Mouse (Mus musculus) liver, embryonic 15.5 days (tissue): ENCODE data around the gene Tln1. TPM values are rescaled to one million over a fixed set of nuclear protein-coding genes. Genes with fewer than 3 reads are reported as not detected.

ENCODE experiments used
- ATAC-seq: fragments of 200-750 bp; cut with Nextera tagmentation; 2 replicates; pipeline ENCODE4 v1.8.0; 2017; ENCODE audit warnings: moderate number of reproducible peaks, mild to moderate bottlenecking, moderate library complexity; ENCODE audit not compliant: insufficient read depth
- H3K27ac ChIP-seq: fragments of 300-500 bp; sonication (generic); replicated peaks from 2 replicates; pipeline ENCODE4 v1.5.1; 2015; ENCODE audit warnings: mild to moderate bottlenecking, inconsistent platforms
- H3K27me3 ChIP-seq: fragments of 300-500 bp; sonication (generic); 2 replicates; pipeline ENCODE4 v1.6.1; 2015; ENCODE audit warnings: mild to moderate bottlenecking, inconsistent platforms
- H3K36me3 ChIP-seq: fragments of 300-500 bp; sonication (generic); replicated peaks from 2 replicates; pipeline ENCODE4 v1.6.1; 2015; ENCODE audit warnings: moderate library complexity, mild to moderate bottlenecking, inconsistent platforms
- H3K4me1 ChIP-seq: fragments of 300-500 bp; sonication (generic); replicated peaks from 2 replicates; pipeline ENCODE4 v1.6.1; 2015; ENCODE audit warnings: inconsistent platforms
- H3K4me2 ChIP-seq: fragments of 300-500 bp; sonication (generic); 2 replicates; pipeline ENCODE4 v1.6.1; 2015; ENCODE audit warnings: moderate library complexity, mild to moderate bottlenecking, inconsistent platforms
- H3K4me3 ChIP-seq: fragments of 300-500 bp; sonication (generic); replicated peaks from 2 replicates; pipeline ENCODE4 v1.5.1; 2015; ENCODE audit warnings: mild to moderate bottlenecking, inconsistent platforms
- H3K9ac ChIP-seq: fragments of 300-500 bp; sonication (generic); 2 replicates; pipeline ENCODE4 v1.6.1; 2015; ENCODE audit warnings: moderate library complexity, mild to moderate bottlenecking, inconsistent platforms
- H3K9me3 ChIP-seq: fragments of 300-500 bp; sonication (generic); replicated peaks from 2 replicates; pipeline ENCODE4 v1.6.1; 2016; ENCODE audit warnings: inconsistent platforms
- WGBS: fragments of 180-500 bp; shearing (Covaris S2); methylation state at CpG from one replicate; pipeline ENCODE4 v1.1.7; 2015; ENCODE audit warnings: mixed read lengths; ENCODE audit not compliant: insufficient replicate concordance; 5-methylcytosine and 5-hydroxymethylcytosine counted together
- polyA plus RNA-seq: library from polyadenylated mRNA; unstranded; fragments of >200 nt; fragmentation: Nextera tagmentation; extraction: Ambion mirVana; gene quantifications from 2 replicates; pipeline ENCODE4 v1.2.1, GENCODE M21; 2015

Gene Tln1
- polyA plus RNA-seq, 1 experiment from 2014 or later, result 37.5 TPM

DNA sequence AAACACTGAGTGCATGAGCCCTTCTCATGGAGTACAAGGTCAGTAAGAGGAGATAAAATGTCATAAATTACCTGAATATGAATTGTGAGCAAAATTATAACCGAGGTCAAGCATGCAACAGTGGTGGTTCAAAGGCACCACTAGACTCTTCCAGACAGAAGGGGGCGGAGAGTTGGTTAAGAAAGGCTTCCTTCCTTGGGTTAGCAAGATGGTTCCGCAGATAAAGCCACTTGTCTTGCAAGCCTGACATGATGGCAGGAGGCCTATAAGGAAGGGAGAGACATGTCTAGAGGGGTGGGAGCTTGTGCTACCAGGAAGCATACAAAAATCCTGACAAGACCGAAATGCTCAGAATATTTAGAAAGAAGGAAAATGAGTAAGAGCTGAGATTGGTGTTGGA is 58.2 kb downstream of the Tln1 start:
- Histone ChIP-seq H3K9ac (0 out of 2 replicates have a peak overlapping the region, but pooled peaks have one; percentile 2), H3K27me3 (peaks cover 20% of the 10 kb centered on the region), H3K4me2 (no peak overlapping the region), H3K27ac (no peak overlapping the region), H3K4me3 (no peak overlapping the region), H3K36me3 (no peaks in the 10 kb centered on the region), H3K4me1 (peaks cover 33% of the 10 kb centered on the region), H3K9me3 (no peaks in the 10 kb centered on the region)
- no peak for ATAC-seq
- WGBS, result 18% methylated on average over 4 of the region's 4 CpGs

DNA sequence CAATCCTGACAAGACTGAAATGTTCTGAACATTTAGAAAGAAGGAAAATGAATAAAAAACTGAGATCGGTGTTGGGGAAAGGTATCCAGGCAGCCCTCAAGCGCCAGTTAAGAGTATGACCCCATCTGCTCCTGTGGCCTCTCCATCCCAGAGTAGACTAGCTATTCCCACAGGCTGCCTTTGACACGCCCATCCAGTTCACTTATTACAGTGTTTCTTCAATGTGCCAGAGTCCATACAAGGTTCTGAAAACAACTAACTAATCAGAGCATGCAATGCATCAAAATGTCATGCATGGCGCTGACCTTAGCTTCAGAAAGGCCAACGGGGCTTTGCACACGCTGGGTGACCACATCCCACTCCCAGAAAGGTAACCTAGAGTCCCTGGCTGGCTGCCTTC is 59.0 kb downstream of the Tln1 start:
- Histone ChIP-seq H3K4me1 (peaks cover 33% of the 10 kb centered on the region), H3K27me3 (peaks cover 20% of the 10 kb centered on the region), H3K4me3 (no peak overlapping the region), H3K4me2 (no peak overlapping the region), H3K36me3 (no peaks in the 10 kb centered on the region), H3K9me3 (no peaks in the 10 kb centered on the region), H3K9ac (no peak overlapping the region), H3K27ac (no peak overlapping the region)
- no peak for ATAC-seq
- 67% methylated on average over 6 of the region's 6 CpGs for WGBS

DNA sequence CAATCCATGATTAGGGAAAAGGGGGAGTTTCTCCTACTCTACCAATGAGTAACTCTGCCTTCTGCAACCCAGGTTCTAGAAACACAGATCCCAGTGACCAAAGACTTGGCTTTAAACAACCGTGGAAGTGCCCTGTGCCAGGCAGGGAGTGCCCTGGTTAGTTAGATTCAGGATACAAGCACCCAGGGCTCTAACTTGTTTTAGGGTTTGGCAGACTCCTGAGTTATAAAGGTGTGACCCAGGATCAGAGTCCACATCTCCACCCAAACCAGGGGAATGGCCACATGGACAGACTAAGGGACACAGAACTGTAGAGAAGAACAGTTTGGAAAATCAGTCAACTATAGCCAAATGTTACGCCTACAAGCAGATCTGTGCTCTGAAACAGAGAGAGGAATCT is 59.5 kb downstream of the Tln1 start:
- Histone ChIP-seq H3K4me2 (no peak overlapping the region), H3K4me1 (peaks cover 33% of the 10 kb centered on the region)

DNA sequence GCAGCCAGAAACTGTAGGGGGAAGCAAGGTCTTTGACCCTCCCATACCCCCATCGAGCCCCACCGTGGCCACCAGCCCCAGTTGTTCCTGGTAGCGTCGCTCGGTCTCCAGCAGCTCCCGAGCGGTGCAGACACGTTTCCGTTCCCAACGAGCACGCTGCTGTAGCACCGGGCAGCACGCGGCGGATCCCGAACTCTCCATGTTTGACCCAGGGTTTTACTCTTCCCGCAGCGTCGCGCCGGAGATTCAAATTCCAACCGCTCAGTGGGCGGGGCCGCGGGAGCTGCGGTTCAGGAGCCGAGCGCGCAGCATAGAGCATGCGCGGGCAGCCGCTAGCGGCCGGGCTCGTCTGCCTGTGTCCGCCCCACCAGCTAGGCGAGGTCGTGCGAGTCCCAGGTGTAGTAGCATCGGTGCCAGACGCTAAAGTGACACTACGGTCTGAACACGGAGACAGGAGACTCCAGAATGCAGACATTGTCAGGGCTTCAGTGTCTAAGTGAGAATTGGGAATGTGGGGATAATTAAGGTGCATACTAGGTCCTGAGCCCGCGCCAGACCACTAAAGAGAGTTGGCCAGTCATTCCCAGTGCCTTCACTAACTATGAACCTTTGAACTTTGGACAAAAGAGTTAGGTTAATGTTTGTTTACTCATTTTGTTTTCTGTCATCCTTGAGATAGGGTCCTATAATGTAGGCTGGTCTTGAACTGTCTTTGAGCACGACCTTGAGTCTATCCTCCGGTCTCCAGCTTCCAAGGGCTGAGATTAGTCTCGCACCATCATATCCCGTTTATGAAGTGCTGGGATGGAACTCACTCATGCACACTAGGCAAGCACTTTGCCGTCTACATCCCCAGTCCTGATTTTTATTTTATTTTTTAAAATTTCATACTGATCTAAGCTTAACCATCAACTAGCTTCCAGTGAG is 62.8 kb downstream of the Tln1 start, which contains the start of gene Arhgef39:
Arhgef39 (minus strand) TSS at position 289 of the 927 bp plus-strand sequence.
- H3K4me1 ChIP-seq, result peaks cover 60% of the 10 kb centered on the region
- peak; percentile 85 for ATAC-seq
- no peaks in the 10 kb centered on the region for H3K9me3 ChIP-seq
- H3K27me3 ChIP-seq, result no peaks in the 10 kb centered on the region; the same call in 1 of the 2 replicates
- WGBS, result 7% methylated on average over 50 of the region's 50 CpGs
- peak within 1 kb of the TSS; percentile 87 for H3K4me3 ChIP-seq
- H3K4me2 ChIP-seq, result peak within 1 kb of the TSS; percentile 86
- H3K27ac ChIP-seq, result peak within 1 kb of the TSS; percentile 79
- peaks cover 28% of the 10 kb centered on the region for H3K36me3 ChIP-seq
- H3K9ac ChIP-seq, result peak within 1 kb of the TSS; percentile 93

More for the DNA sequence above, 59.5 kb downstream of the Tln1 start:
- no peak overlapping the region for H3K27ac ChIP-seq
- no peak overlapping the region for H3K4me3 ChIP-seq
- H3K27me3 ChIP-seq, result peaks cover 17% of the 10 kb centered on the region
- no peak overlapping the region for H3K9ac ChIP-seq
- WGBS, result 64% methylated on average over 2 of the region's 2 CpGs
- no peaks in the 10 kb centered on the region for H3K36me3 ChIP-seq
- no peak for ATAC-seq
- H3K9me3 ChIP-seq, result no peaks in the 10 kb centered on the region

DNA sequence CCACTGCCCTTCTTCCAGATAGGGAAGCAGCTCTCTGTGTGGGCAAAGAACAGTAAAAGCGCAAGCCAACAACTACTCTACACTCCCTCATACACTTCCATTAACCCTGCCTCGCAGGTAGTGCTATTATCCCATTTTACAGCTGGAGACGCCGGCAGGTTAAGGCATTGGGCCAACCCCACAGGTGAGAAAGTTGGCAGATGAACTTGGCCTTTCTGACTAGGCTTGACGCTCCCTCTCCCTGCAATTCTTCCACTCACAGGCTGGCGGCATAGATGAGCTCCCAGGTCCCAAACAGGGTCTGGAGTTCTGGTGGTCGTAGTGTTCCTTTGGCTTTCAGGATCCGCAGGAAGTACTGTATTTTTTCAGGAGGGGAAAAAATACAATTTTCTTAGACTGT is 63.5 kb downstream of the Tln1 start:
- Histone ChIP-seq H3K9ac (peak overlapping the region; percentile 93), H3K27me3 (no peaks in the 10 kb centered on the region; the same call in 1 of the 2 replicates), H3K4me1 (peaks cover 60% of the 10 kb centered on the region), H3K36me3 (peaks cover 28% of the 10 kb centered on the region), H3K4me3 (peak overlapping the region; percentile 87), H3K27ac (peak overlapping the region; percentile 79), H3K9me3 (no peaks in the 10 kb centered on the region), H3K4me2 (peak overlapping the region; percentile 86)
- ATAC-seq, result peak; percentile 71
- 4% methylated on average over 8 of the region's 8 CpGs for WGBS

DNA sequence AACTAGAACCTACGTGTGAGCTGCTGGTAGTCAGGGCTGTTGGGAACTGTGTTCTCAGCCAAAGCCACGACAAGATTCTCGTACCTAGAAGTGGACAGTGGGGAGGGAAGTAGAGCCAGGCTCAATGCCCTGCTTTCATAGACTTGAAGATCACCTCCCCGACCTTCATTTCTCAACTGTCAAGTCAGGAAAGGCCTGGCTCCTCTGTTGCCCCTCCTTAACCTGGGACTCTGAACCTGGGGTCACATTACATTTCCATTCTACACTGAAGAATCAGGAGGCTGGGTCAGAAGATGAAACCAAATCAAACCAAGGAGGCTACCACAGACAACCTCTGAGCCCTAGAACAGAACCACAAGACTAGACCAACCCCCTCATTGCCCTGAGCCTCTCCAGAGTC is 64.5 kb downstream of the Tln1 start:
- Histone ChIP-seq H3K9ac (peak overlapping the region; percentile 93), H3K4me1 (peaks cover 66% of the 10 kb centered on the region), H3K27me3 (no peaks in the 10 kb centered on the region; the same call in 1 of the 2 replicates), H3K27ac (0 out of 2 replicates have a peak overlapping the region, but pooled peaks have one; percentile 79), H3K9me3 (no peaks in the 10 kb centered on the region), H3K4me3 (peak overlapping the region; percentile 87), H3K4me2 (peak overlapping the region; percentile 86), H3K36me3 (peaks cover 28% of the 10 kb centered on the region)
- no peak for ATAC-seq
- 56% methylated on average over 4 of the region's 4 CpGs for WGBS

DNA sequence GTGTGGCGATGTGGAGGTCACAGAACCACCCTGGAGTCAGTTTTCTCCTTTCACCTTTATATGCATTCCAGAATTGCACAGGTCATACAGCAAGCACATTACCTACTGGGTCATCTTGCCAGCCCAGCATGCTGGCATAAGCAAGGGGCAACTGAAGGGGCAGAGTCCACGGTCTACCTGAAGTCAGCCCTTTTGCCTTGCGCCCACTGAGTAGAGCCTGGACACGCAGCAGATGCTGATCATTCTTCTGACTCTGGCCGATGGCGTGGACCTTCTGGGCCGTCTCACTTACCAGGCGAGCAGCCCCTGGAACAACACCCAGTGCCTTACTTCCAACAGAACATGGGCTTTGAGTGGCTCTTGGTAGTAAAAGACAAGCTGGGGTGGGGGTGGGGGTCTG is 65.1 kb downstream of the Tln1 start:
- peaks cover 69% of the 10 kb centered on the region for H3K4me1 ChIP-seq
- peaks cover 28% of the 10 kb centered on the region for H3K36me3 ChIP-seq
- ATAC-seq, result no peak
- peak overlapping the region; percentile 86 for H3K4me2 ChIP-seq
- no peak overlapping the region for H3K27ac ChIP-seq
- WGBS, result 91% methylated on average over 8 of the region's 8 CpGs
- H3K27me3 ChIP-seq, result no peaks in the 10 kb centered on the region; the same call in 1 of the 2 replicates
- no peaks in the 10 kb centered on the region for H3K9me3 ChIP-seq
- peak overlapping the region; percentile 87 for H3K4me3 ChIP-seq
- peak overlapping the region; percentile 93; the same call in 1 of the 2 replicates for H3K9ac ChIP-seq

DNA sequence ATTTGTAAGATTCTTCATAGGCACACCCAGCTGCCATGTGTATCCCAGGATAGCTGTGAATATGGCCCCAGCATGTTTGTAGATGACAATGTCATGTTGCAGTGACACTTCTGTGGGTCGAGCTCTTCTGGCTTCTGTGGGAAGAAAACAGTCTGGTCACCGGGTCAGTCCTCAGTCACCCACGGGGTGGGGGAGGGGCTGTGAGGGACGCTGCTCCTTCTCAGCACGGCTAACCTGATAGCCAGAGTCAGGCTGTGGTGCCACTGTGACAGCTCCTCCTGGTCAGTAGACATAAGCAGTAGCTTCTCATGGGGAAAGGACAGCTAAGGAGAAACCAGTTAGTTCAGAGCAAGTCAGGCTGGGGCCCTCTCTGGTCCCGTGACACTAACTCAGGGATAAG is 65.9 kb downstream of the Tln1 start:
- Histone ChIP-seq H3K36me3 (peaks cover 28% of the 10 kb centered on the region), H3K4me1 (peaks cover 75% of the 10 kb centered on the region), H3K27ac (no peak overlapping the region), H3K9me3 (no peaks in the 10 kb centered on the region), H3K4me2 (no peak overlapping the region), H3K4me3 (no peak overlapping the region), H3K9ac (no peak overlapping the region), H3K27me3 (no peaks in the 10 kb centered on the region; the same call in 1 of the 2 replicates)
- ATAC-seq, result no peak
- 70% methylated on average over 6 of the region's 6 CpGs for WGBS

DNA sequence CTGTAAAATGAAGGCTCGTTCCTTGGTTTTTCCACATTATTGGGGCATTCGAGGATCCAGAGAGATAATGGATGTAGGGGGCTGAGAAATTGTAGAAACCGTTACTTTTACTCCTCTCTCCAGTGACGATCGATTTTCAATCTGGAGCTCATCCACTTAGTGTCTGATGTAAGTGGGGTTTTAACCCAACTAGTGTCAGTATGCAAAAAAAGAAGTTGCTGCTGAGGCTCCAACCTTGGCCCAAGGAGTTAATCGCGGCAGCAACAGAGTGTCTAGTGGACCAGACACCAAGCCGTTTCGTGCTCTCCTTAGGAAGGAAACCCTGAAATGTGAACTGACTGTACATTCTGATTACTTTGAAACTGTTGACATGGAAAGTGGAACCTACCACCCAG is 68.6 kb downstream of the Tln1 start:
- peaks cover 75% of the 10 kb centered on the region for H3K4me1 ChIP-seq
- peak overlapping the region; percentile 85 for H3K9ac ChIP-seq
- H3K4me2 ChIP-seq, result peak overlapping the region; percentile 89
- H3K4me3 ChIP-seq, result peak overlapping the region; percentile 82
- H3K27ac ChIP-seq, result peak overlapping the region; percentile 87
- under 1% methylated on average over 9 of the region's 9 CpGs for WGBS
- ATAC-seq, result no peak
- no peaks in the 10 kb centered on the region for H3K9me3 ChIP-seq
- peaks cover 28% of the 10 kb centered on the region for H3K36me3 ChIP-seq
- H3K27me3 ChIP-seq, result no peaks in the 10 kb centered on the region

DNA sequence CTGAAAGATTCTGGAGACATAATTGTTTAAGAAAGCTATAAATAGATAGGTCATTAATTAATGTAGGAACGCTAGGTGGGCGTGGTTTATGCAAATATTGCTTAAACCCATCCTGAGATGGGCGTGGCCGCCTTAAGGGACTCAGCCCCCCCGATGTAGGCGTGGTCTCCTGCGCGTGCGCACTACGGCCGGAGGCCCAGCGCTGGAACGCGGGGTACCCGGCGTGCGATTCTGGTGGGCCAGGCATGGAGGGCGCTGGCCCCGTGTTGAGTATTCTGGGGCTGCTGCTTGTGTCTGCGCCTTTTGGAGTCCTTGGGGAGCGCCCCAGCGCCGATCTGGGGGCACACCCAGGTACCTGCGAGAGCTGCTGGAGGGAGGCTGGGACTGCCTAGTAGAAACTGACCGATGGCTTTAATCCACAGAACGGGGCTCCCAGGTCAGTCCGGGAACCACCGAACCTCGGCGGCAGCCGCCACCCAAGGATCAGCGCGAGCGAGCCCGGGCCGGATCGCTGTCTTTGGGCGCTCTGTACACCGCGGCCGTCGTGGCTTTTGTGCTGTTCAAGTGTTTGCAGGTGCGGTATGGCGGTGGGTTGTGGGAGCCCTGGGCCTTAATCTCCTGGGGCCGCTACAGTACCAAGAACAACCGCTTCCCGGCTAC is 69.2 kb downstream of the Tln1 start:
- no peaks in the 10 kb centered on the region for H3K27me3 ChIP-seq
- peak overlapping the region; percentile 87 for H3K27ac ChIP-seq
- H3K36me3 ChIP-seq, result peaks cover 28% of the 10 kb centered on the region
- H3K9me3 ChIP-seq, result no peaks in the 10 kb centered on the region
- H3K4me1 ChIP-seq, result peaks cover 70% of the 10 kb centered on the region
- peak overlapping the region; percentile 89 for H3K4me2 ChIP-seq
- peak overlapping the region; percentile 85 for H3K9ac ChIP-seq
- under 1% methylated on average over 47 of the region's 47 CpGs for WGBS
- peak overlapping the region; percentile 82 for H3K4me3 ChIP-seq
- ATAC-seq, result peak; percentile 82

DNA sequence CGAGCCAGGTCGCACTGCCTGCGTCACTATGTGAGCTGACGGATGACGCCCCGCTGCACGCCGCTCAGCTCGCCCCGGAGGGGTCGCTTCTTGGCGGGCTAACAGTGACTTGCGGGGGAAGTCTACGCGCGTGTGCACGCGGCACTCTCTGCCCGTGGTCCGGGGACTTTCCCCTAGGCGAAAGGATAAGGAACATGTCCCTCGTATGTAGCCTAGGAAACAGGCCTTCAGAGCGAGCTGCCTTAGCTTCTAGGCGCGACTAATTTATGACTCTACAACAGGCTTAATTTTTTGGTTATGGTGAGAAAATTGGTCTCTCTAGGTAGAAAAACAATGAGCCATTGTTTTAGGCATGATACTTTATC is 69.7 kb downstream of the Tln1 start, which contains the start of gene Ccdc107:
Ccdc107 (plus strand) TSS at position 80 of the 365 bp plus-strand sequence.
- WGBS, result under 1% methylated on average over 25 of the region's 25 CpGs

More for the DNA sequence above, 69.7 kb downstream of the Tln1 start, which contains the start of gene Ccdc107:
- peak within 1 kb of the TSS; percentile 82 for H3K4me3 ChIP-seq
- peak; percentile 98 for ATAC-seq
- no peaks in the 10 kb centered on the region for H3K27me3 ChIP-seq
- H3K36me3 ChIP-seq, result peaks cover 27% of the 10 kb centered on the region
- H3K4me2 ChIP-seq, result peak within 1 kb of the TSS; percentile 89
- H3K4me1 ChIP-seq, result peaks cover 64% of the 10 kb centered on the region
- peak within 1 kb of the TSS; percentile 85 for H3K9ac ChIP-seq
- peak within 1 kb of the TSS; percentile 87 for H3K27ac ChIP-seq
- H3K9me3 ChIP-seq, result no peaks in the 10 kb centered on the region
